Mouse (Mus musculus): ENCODE measurements around the gene Wdr54.

GRCm38 (mm10) chr6:83165026-83165606 lies 8.9 kb upstream of the Wdr54 start:
- peak in 1 of 2 experiments; percentile 48; a peak in 2 of 4 replicates for TF ChIP-seq CTCF (conservative IDR thresholded peaks at IDR 0.05 in 1 of 2, IDR thresholded peaks at IDR 0.05 in 1 of 2; ENCODE audit: low read depth in 2 of 2, low read length in 2 of 2)
- no peak for TF ChIP-seq MXI1 (IDR thresholded peaks at IDR 0.05; ENCODE audit: low read depth, low read length)
- TF ChIP-seq CHD1 (IDR thresholded peaks at IDR 0.05; ENCODE audit: low read depth, low read length): no peak
- TF ChIP-seq POLR2A (IDR thresholded peaks at IDR 0.05; ENCODE audit: low read depth, low read length): no peak; the same call in 1 of the 2 replicates
- no peak for TF ChIP-seq CHD2 (IDR thresholded peaks at IDR 0.05; ENCODE audit: low read length)
- TF ChIP-seq NRF1 (IDR thresholded peaks at IDR 0.05; ENCODE audit: low read depth, low read length): no peak
- TF ChIP-seq MEF2A (IDR thresholded peaks at IDR 0.05; ENCODE audit: borderline replicate concordance, low read depth, low read length): no peak
- TF ChIP-seq USF2 (conservative IDR thresholded peaks at IDR 0.05; ENCODE audit: low read depth, low read length): no peak
- TF ChIP-seq SMC3 (IDR thresholded peaks at IDR 0.05; ENCODE audit: low read depth, low read length): no peak

Data from CH12.LX (cell line).